In the genomic region with DNA sequence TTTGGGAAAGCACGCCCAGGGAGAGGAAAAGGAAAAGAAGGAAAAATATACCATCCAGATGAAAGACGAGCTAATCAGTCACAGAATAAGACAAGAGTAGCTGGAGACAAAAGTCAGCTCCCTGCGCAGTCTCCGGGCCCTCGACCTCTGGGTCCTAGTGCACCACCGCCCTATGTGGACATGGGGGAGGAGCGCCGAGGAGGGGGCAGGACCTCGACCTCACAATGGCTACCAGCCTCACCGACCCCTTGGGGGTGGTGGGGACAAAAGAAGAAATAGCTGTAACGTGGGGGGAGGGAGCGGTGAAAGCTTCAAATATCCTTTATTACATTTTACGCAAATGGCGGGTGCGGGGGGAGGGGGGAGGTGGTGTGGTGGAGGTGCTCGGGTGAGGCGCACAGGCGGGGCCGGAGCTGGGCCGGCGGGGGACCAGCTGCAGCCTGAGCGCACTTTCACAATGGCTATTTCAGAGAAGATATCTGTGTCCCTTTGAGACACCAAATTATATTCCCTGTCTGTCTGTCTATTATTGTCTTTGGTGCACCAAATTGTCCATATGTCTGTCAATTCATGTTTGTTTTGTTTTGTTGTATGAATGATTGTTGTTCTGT, we compare ENCODE assay signal across 13 mouse cellular contexts. TPM values are rescaled to one million over a fixed set of nuclear protein-coding genes. Genes with fewer than 3 reads are reported as not detected.
A peak's percentile ranks its signal among the peaks of the same experiment; 100 is the strongest.
DNase-seq lines count a peak whose midpoint lies in the region; ATAC-seq lines count a peak whose summit lies in the region.
"Had no signal": no experiment of that assay in that cellular context is flagged by ENCODE, and none has a peak within 500 bp of the region (broad histone marks: within the 10 kb centered on the region; RNA-seq: fewer than 3 reads in every experiment).

No protein-coding gene starts in this region.

- WGBS in midbrain, embryonic 13.5 days = 77% methylated on average over 22 of the region's 22 CpGs
- WGBS in midbrain, embryonic 10.5 days = 78% methylated on average over 22 of the region's 22 CpGs
- 63% methylated on average over 22 of the region's 22 CpGs for whole genome bisulfite sequencing in hindbrain, embryonic 13.5 days
- 76% methylated on average over 22 of the region's 22 CpGs for WGBS in neural tube, embryonic 14.5 days

- H3K36me3 ChIP-seq in midbrain, embryonic 13.5 days = no peaks in the 10 kb centered on the region
- H3K36me3 ChIP-seq in midbrain, embryonic 10.5 days = no peaks in the 10 kb centered on the region
- H3K36me3 ChIP-seq in hindbrain, embryonic 13.5 days = no peaks in the 10 kb centered on the region
- H3K36me3 ChIP-seq in neural tube, embryonic 14.5 days (ENCODE audit: control insufficient read depth, insufficient read depth, low read length) = no peaks in the 10 kb centered on the region

- H3K4me1 ChIP-seq in midbrain, embryonic 13.5 days (replicated peaks) = no peaks in the 10 kb centered on the region
- H3K4me1 ChIP-seq in midbrain, embryonic 10.5 days = no peaks in the 10 kb centered on the region
- H3K4me1 ChIP-seq in hindbrain, embryonic 13.5 days (replicated peaks) = no peaks in the 10 kb centered on the region
- no peaks in the 10 kb centered on the region for H3K4me1 ChIP-seq in neural tube, embryonic 14.5 days (ENCODE audit: control insufficient read depth, insufficient read depth, low read length)
- H3K4me1 ChIP-seq: heart, embryonic 10.5 days; kidney, embryonic 15.5 days had no signal

- no peaks in the 10 kb centered on the region for H3K27me3 ChIP-seq in midbrain, embryonic 13.5 days
- no peaks in the 10 kb centered on the region for H3K27me3 ChIP-seq in midbrain, embryonic 10.5 days (ENCODE audit: low read depth, poor library complexity, severe bottlenecking)
- no peaks in the 10 kb centered on the region for H3K27me3 ChIP-seq in hindbrain, embryonic 13.5 days
- H3K27me3 ChIP-seq in neural tube, embryonic 14.5 days (ENCODE audit: control insufficient read depth, insufficient read depth, low read length) = no peaks in the 10 kb centered on the region
- H3K27me3 ChIP-seq: kidney, embryonic 15.5 days had no signal

- peak; percentile 74 for ATAC-seq in midbrain, embryonic 13.5 days
- peak; percentile 77 for ATAC-seq in hindbrain, embryonic 13.5 days (ENCODE audit: low FRiP score)
- ATAC-seq in neural tube, embryonic 14.5 days (ENCODE audit: low read depth) = 0 out of 2 replicates have a peak, but pooled peaks have one; percentile 51
- ATAC-seq in activated CD4-positive, CD25-positive, alpha-beta regulatory T cell, adult 4 months = no peak
- ATAC-seq: liver, postnatal 0 days had no signal

- H3K9ac ChIP-seq in midbrain, embryonic 13.5 days (replicated peaks) = no peak overlapping the region
- no peak overlapping the region; the same call in 1 of the 2 replicates for H3K9ac ChIP-seq in hindbrain, embryonic 13.5 days
- no peak overlapping the region for H3K9ac ChIP-seq in neural tube, embryonic 14.5 days (replicated peaks; ENCODE audit: low read depth, low read length)
- H3K9ac ChIP-seq: kidney, embryonic 15.5 days; liver, postnatal 0 days had no signal

- H3K4me2 ChIP-seq in midbrain, embryonic 13.5 days (replicated peaks) = no peak overlapping the region; the same call in 1 of the 2 replicates
- H3K4me2 ChIP-seq in hindbrain, embryonic 13.5 days = peak overlapping the region; percentile 34; the same call in 1 of the 2 replicates
- no peak overlapping the region for H3K4me2 ChIP-seq in neural tube, embryonic 14.5 days (ENCODE audit: low read depth, low read length)
- H3K4me2 ChIP-seq: kidney, embryonic 15.5 days had no signal

- H3K9me3 ChIP-seq in midbrain, embryonic 13.5 days = 0 out of 2 replicates have a peak, but pooled peaks cover 5% of the 10 kb centered on the region
- peaks cover 19% of the 10 kb centered on the region for H3K9me3 ChIP-seq in midbrain, embryonic 10.5 days (replicated peaks)
- H3K9me3 ChIP-seq in hindbrain, embryonic 13.5 days = no peaks in the 10 kb centered on the region
- peaks cover 3% of the 10 kb centered on the region; the same call in 1 of the 2 replicates for H3K9me3 ChIP-seq in neural tube, embryonic 14.5 days (ENCODE audit: control insufficient read depth, low read length)

- H3K27ac ChIP-seq in midbrain, embryonic 13.5 days = no peak overlapping the region
- H3K27ac ChIP-seq in midbrain, embryonic 10.5 days (replicated peaks) = no peak overlapping the region
- H3K27ac ChIP-seq in hindbrain, embryonic 13.5 days = peak overlapping the region; percentile 74
- H3K27ac ChIP-seq in neural tube, embryonic 14.5 days (ENCODE audit: low read depth, low read length) = peak overlapping the region; percentile 39; the same call in 1 of the 2 replicates
- H3K27ac ChIP-seq: heart, embryonic 10.5 days; kidney, embryonic 15.5 days had no signal

- DNase-seq in cerebellum, adult 11 months = peak; percentile 6
- DNase-seq in cerebellum, adult 8-10 months = no peak
- no peak for DNase-seq in midbrain, embryonic 10.5 days (ENCODE audit: low spot score)
- DNase-seq in kidney, adult 11 months = no peak
- DNase-seq: adrenal gland, postnatal 14 days; liver, postnatal 0 days; right cerebral cortex, postnatal 25 days had no signal

- peak overlapping the region; percentile 24 for H3K4me3 ChIP-seq in midbrain, embryonic 13.5 days (replicated peaks)
- no peak overlapping the region for H3K4me3 ChIP-seq in midbrain, embryonic 10.5 days
- H3K4me3 ChIP-seq in hindbrain, embryonic 13.5 days = peak overlapping the region; percentile 33
- peak overlapping the region; percentile 10 for H3K4me3 ChIP-seq in neural tube, embryonic 14.5 days (ENCODE audit: low read depth, low read length)
- H3K4me3 ChIP-seq: heart, embryonic 10.5 days; kidney, embryonic 15.5 days had no signal

RNA-seq across cellular contexts. Expression of gene Abhd12b, which starts 30.3 kb away (rescaled TPM):
- polyA plus RNA-seq in midbrain, embryonic 13.5 days (2015; fragmentation: Nextera tagmentation; extraction: Ambion mirVana) = 0.34 and 0.45 TPM in 2 replicates
- polyA plus RNA-seq in midbrain, embryonic 10.5 days (2016; fragmentation: Nextera tagmentation; extraction: Ambion mirVana) = 0.10 TPM in 1 of 2 replicates, not detected in the other
- polyA plus RNA-seq in hindbrain, embryonic 13.5 days (2015; fragmentation: Nextera tagmentation; extraction: Ambion mirVana) = 0.12 TPM in 1 of 2 replicates, not detected in the other
- polyA plus RNA-seq in neural tube, embryonic 14.5 days (2014; fragmentation: Nextera tagmentation; extraction: Ambion mirVana) = 0.18 and 0.20 TPM in 2 replicates
- polyA plus RNA-seq in activated CD4-positive, CD25-positive, alpha-beta regulatory T cell, adult 4 months (2017; shearing (Covaris generic)) = 1 to 10 TPM; 1.0 to 1.2 TPM
- polyA plus RNA-seq: heart, embryonic 10.5 days; kidney, embryonic 15.5 days; liver, postnatal 0 days had no signal

RNA-seq across cellular contexts. Expression of gene Pygl, which starts 47.0 kb away (rescaled TPM):
- polyA plus RNA-seq in midbrain, embryonic 13.5 days (2015; fragmentation: Nextera tagmentation; extraction: Ambion mirVana) = 5.4 and 8.2 TPM in 2 replicates
- 9.7 and 10.9 TPM in 2 replicates for polyA plus RNA-seq in midbrain, embryonic 10.5 days (2016; fragmentation: Nextera tagmentation; extraction: Ambion mirVana)
- polyA plus RNA-seq in hindbrain, embryonic 13.5 days (2015; fragmentation: Nextera tagmentation; extraction: Ambion mirVana) = 6.6 and 8.6 TPM in 2 replicates
- polyA plus RNA-seq in neural tube, embryonic 14.5 days (2014; fragmentation: Nextera tagmentation; extraction: Ambion mirVana) = 8.1 and 9.2 TPM in 2 replicates
- under 1 TPM; 0.17 to 0.42 TPM for polyA plus RNA-seq in activated CD4-positive, CD25-positive, alpha-beta regulatory T cell, adult 4 months (2017; shearing (Covaris generic))

Comparison
In these comparisons a context has a peak if more than half of its experiments do, and no peak if none do; other contexts are left out.
1. H3K27ac ChIP-seq: peak in hindbrain, embryonic 13.5 days (single experiment) and neural tube, embryonic 14.5 days (single experiment); none in midbrain, embryonic 13.5 days (single experiment) and midbrain, embryonic 10.5 days (single experiment).